Mouse (Mus musculus) testis, adult 2 months (tissue): ENCODE data around the gene Rgs6. TPM values are rescaled to one million over a fixed set of nuclear protein-coding genes. Genes with fewer than 3 reads are reported as not detected.

ENCODE experiments used
- H3K27ac ChIP-seq: fragments of 200-500 bp; 2 replicates; pipeline ENCODE4 v1.5.1; 2012; ENCODE audit warnings: low read depth, low read length; ENCODE audit not compliant: control insufficient read depth, insufficient read depth
- H3K27me3 ChIP-seq: fragments of 200-500 bp; 2 replicates; pipeline ENCODE4 v1.6.1; 2012; ENCODE audit warnings: mild to moderate bottlenecking, low read length, moderate library complexity; ENCODE audit not compliant: control insufficient read depth, insufficient read depth
- H3K36me3 ChIP-seq: fragments of 200-500 bp; 2 replicates; pipeline ENCODE4 v1.6.1; 2012; ENCODE audit warnings: mild to moderate bottlenecking, low read length; ENCODE audit not compliant: control insufficient read depth, insufficient read depth
- H3K4me1 ChIP-seq: fragments of 200-500 bp; 2 replicates; pipeline ENCODE4 v1.6.1; 2012; ENCODE audit warnings: low read length; ENCODE audit not compliant: control insufficient read depth, insufficient read depth
- H3K4me3 ChIP-seq: fragments of 200-500 bp; 2 replicates; pipeline ENCODE4 v1.5.1; 2012; ENCODE audit warnings: low read depth, mild to moderate bottlenecking, low read length, moderate library complexity, mixed read lengths; ENCODE audit not compliant: control insufficient read depth
- CTCF ChIP-seq: fragments of 200-500 bp; IDR thresholded peaks from 2 replicates; pipeline ENCODE4 v1.5.1; 2012; ENCODE audit warnings: low read depth, mild to moderate bottlenecking, inconsistent platforms, low read length, moderate library complexity; ENCODE audit not compliant: control insufficient read depth, insufficient read depth, insufficient replicate concordance
- POLR2A ChIP-seq: fragments of 200-500 bp; IDR thresholded peaks from 2 replicates; pipeline ENCODE4 v1.6.1; 2012; ENCODE audit warnings: low read depth, mild to moderate bottlenecking, inconsistent platforms, low read length, moderate library complexity; ENCODE audit not compliant: control insufficient read depth
- polyA plus RNA-seq: library from polyadenylated mRNA; depleted of rRNA; stranded (reverse); fragments of >200 nt; gene quantifications from 2 replicates; pipeline ENCODE4 v1.2.3, GENCODE M21; 2012

Gene Rgs6
- polyA plus RNA-seq, 1 experiment, result 0.75 TPM

GRCm38 (mm10) chr12:83087010-83087409, 498.9 kb downstream of the Rgs6 start:
- Histone ChIP-seq H3K27me3 (no peaks in the 10 kb centered on the region), H3K36me3 (no peaks in the 10 kb centered on the region), H3K4me3 (no peak overlapping the region), H3K27ac (no peak overlapping the region), H3K4me1 (no peaks in the 10 kb centered on the region; the same call in 1 of the 2 replicates)
- TF ChIP-seq CTCF (no peak), POLR2A (no peak)

DNA sequence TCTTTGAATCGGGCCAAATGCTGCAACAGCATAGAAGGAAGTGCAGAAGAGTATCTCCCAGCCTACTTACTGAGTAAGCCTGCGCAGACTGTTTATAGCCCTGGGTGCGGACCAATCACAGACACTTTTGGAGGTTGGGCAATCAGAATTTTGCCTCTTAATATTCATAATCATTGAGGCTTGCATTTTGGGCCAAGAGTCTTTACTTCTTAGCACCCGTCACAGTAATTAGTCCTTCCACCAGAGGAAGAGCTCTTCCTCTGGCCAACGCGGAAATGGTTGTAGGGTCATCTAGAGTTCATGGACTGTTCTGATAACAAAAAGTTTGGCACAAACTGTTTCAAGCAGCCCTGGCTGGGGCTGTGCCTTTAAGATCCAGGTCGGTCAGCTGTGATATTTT, 499.5 kb downstream of the Rgs6 start:
- H3K4me3 ChIP-seq, result no peak overlapping the region
- no peaks in the 10 kb centered on the region; the same call in 1 of the 2 replicates for H3K4me1 ChIP-seq
- H3K27me3 ChIP-seq, result no peaks in the 10 kb centered on the region
- TF ChIP-seq CTCF (no peak), POLR2A (no peak)
- H3K36me3 ChIP-seq, result no peaks in the 10 kb centered on the region
- no peak overlapping the region for H3K27ac ChIP-seq

- H3K27me3 ChIP-seq, result no peaks in the 10 kb centered on the region
- TF ChIP-seq POLR2A (no peak), CTCF (no peak)
- H3K4me3 ChIP-seq, result no peak overlapping the region
- H3K27ac ChIP-seq, result no peak overlapping the region
- H3K36me3 ChIP-seq, result no peaks in the 10 kb centered on the region
- H3K4me1 ChIP-seq, result peaks cover 3% of the 10 kb centered on the region; the same call in 1 of the 2 replicates
These were observed 503.9 kb downstream of the Rgs6 start for GRCm38 (mm10) chr12:83092001-83092400.

DNA sequence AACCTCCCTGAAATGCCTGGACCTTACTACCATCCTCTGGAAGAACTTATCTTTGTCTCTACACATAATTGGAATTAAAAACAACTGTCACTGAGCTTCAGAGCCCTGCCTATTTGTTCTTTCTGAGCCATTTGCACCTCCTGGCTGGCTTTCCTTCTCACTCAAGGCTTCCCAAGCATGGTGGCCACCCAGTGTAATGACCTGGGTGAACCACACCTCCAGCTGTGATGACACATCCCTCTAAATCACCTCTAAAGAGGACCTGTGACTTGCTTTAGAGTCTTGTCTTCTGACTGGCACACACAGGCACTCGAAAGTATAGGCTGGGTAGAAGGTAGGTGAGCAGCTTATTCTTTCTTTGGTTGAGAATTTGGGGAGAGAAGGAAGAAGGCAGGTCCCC, 509.7 kb downstream of the Rgs6 start:
- TF ChIP-seq POLR2A (no peak), CTCF (no peak)
- peak overlapping the region; percentile 62 for H3K4me3 ChIP-seq
- peaks cover 3% of the 10 kb centered on the region; the same call in 1 of the 2 replicates for H3K4me1 ChIP-seq
- no peaks in the 10 kb centered on the region for H3K36me3 ChIP-seq
- no peak overlapping the region for H3K27ac ChIP-seq
- H3K27me3 ChIP-seq, result no peaks in the 10 kb centered on the region

- Histone ChIP-seq H3K27ac (no peak overlapping the region), H3K27me3 (no peaks in the 10 kb centered on the region), H3K36me3 (no peaks in the 10 kb centered on the region), H3K4me1 (peaks cover 3% of the 10 kb centered on the region; the same call in 1 of the 2 replicates), H3K4me3 (peak overlapping the region; percentile 39)
- TF ChIP-seq POLR2A, result no peak
These were observed 510.7 kb downstream of the Rgs6 start for GRCm38 (mm10) chr12:83098646-83099371.

DNA sequence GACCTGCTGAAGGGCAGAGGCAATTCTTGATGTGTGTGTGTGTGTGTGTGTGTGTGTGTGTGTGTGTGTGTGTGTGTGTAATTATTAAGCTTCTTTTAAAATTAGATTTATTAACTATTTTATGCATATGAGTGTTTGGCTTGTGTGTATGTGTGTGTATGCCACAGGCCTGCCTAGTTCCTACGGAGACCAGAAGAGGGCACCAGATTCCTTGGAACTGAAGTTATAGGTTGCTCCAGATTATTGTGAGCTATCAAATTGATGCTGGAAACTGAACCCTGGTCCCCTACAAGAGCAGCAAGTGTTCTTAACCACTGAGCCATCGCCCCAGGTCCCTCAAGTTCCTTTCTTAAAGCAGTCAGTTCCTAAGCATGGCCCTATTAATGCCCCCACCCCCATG, 511.8 kb downstream of the Rgs6 start:
- H3K4me1 ChIP-seq, result peaks cover 3% of the 10 kb centered on the region; the same call in 1 of the 2 replicates
- TF ChIP-seq CTCF (no peak), POLR2A (no peak)

GRCm38 (mm10) chr12:83100413-83100812, 512.3 kb downstream of the Rgs6 start:
- Histone ChIP-seq H3K4me3 (no peak overlapping the region), H3K27ac (no peak overlapping the region), H3K36me3 (no peaks in the 10 kb centered on the region), H3K27me3 (no peaks in the 10 kb centered on the region), H3K4me1 (peaks cover 3% of the 10 kb centered on the region; the same call in 1 of the 2 replicates)
- TF ChIP-seq POLR2A (no peak), CTCF (no peak)

More for the DNA sequence above, 511.8 kb downstream of the Rgs6 start:
- H3K4me3 ChIP-seq, result no peak overlapping the region
- H3K27ac ChIP-seq, result no peak overlapping the region
- H3K36me3 ChIP-seq, result no peaks in the 10 kb centered on the region
- H3K27me3 ChIP-seq, result no peaks in the 10 kb centered on the region
